Mouse (Mus musculus) gastrocnemius, adult 8-10 months (tissue): ENCODE data around the gene Chdh. TPM values are rescaled to one million over a fixed set of nuclear protein-coding genes. Genes with fewer than 3 reads are reported as not detected.

Source experiments
- DNase-seq, 2 experiments: peaks; one replicate each; pipeline ENCODE4 v3.0.0; 2022; ENCODE audit warnings: low spot score in 2 of 2
- total RNA-seq, 4 experiments: library from RNA; stranded (reverse); gene quantifications; 2 replicates each; pipeline ENCODE4 v1.2.4; 2022

The Chdh gene
- total RNA-seq, 4 experiments from 2014 or later, result 0.07 to 0.40 (median 0.32) TPM

GRCm38 (mm10) chr14:30011886-30012560 is 3.2 kb downstream of the Chdh start:
- no peak for DNase-seq

GRCm38 (mm10) chr14:30014487-30014886 is 5.7 kb downstream of the Chdh start:
- DNase-seq, result no peak

GRCm38 (mm10) chr14:30015008-30015407 is 6.2 kb downstream of the Chdh start:
- no peak for DNase-seq

- DNase-seq, result no peak
Measured at GRCm38 (mm10) chr14:30016666-30017065, 7.8 kb downstream of the Chdh start.

GRCm38 (mm10) chr14:30017794-30018462 is 9.1 kb downstream of the Chdh start:
- DNase-seq, result no peak

- DNase-seq, result no peak
Measured at GRCm38 (mm10) chr14:30018463-30018801, 9.6 kb downstream of the Chdh start.

- DNase-seq, result no peak
Measured at GRCm38 (mm10) chr14:30018846-30019245, 10.0 kb downstream of the Chdh start.

GRCm38 (mm10) chr14:30019375-30019774 is 10.6 kb downstream of the Chdh start:
- no peak for DNase-seq

- DNase-seq, result no peak
Measured at GRCm38 (mm10) chr14:30019792-30020575, 11.2 kb downstream of the Chdh start.

- DNase-seq, result no peak
Measured at GRCm38 (mm10) chr14:30022471-30022870, 13.6 kb downstream of the Chdh start.

- no peak for DNase-seq
Measured at GRCm38 (mm10) chr14:30024387-30024786, 15.6 kb downstream of the Chdh start.

- DNase-seq, result no peak
Measured at GRCm38 (mm10) chr14:30027378-30027777, 18.6 kb downstream of the Chdh start.

GRCm38 (mm10) chr14:30033405-30033804 is 24.6 kb downstream of the Chdh start:
- no peak for DNase-seq

GRCm38 (mm10) chr14:30038431-30038830 is 29.6 kb downstream of the Chdh start:
- no peak for DNase-seq

GRCm38 (mm10) chr14:30039413-30039812 is 30.6 kb downstream of the Chdh start:
- DNase-seq, result no peak

GRCm38 (mm10) chr14:30041836-30042235 is 33.0 kb downstream of the Chdh start:
- DNase-seq, result no peak

GRCm38 (mm10) chr14:30043356-30043940 is 34.6 kb downstream of the Chdh start:
- DNase-seq, result no peak

GRCm38 (mm10) chr14:30045239-30045638 is 36.4 kb downstream of the Chdh start:
- DNase-seq, result no peak

GRCm38 (mm10) chr14:30045704-30046220 is 36.9 kb downstream of the Chdh start:
- no peak for DNase-seq

GRCm38 (mm10) chr14:30046976-30047375 is 38.2 kb downstream of the Chdh start:
- no peak for DNase-seq

- DNase-seq, result no peak
Measured at GRCm38 (mm10) chr14:30048049-30048448, 39.2 kb downstream of the Chdh start.

- DNase-seq, result no peak
Measured at GRCm38 (mm10) chr14:30050280-30050679, 41.5 kb downstream of the Chdh start.
